15 mouse cellular contexts compared by ENCODE assay signal in genomic region chr7:16501571-16501970, GRCm38 (mm10). TPM values are rescaled to one million over a fixed set of nuclear protein-coding genes. Genes with fewer than 3 reads are reported as not detected.
"Had no signal": no experiment of that assay in that cellular context is flagged by ENCODE, and none has a peak within 500 bp of the region (broad histone marks: within the 10 kb centered on the region; RNA-seq: fewer than 3 reads in every experiment).

No protein-coding gene starts in this region.

- DNase-seq: lung, adult 18-20 months; lung, embryonic 14.5 days; lung, postnatal 10 days; lung, postnatal 4 days; midbrain, embryonic 14.5 days; retina, postnatal 1 day; right cerebral cortex, adult 18-20 months; right cerebral cortex, postnatal 25 days; right cerebral cortex, postnatal 4 days; spleen, adult 18-20 months; thymus, adult 18-20 months; thymus, postnatal 14 days; thymus, postnatal 36 days had no signal

RNA-seq across cellular contexts. Expression of gene Npas1, which starts 24.0 kb away (rescaled TPM):
- total RNA-seq: megakaryocyte, adult 5-6 weeks; megakaryocyte-erythroid progenitor cell, adult 5-6 weeks had no signal
